8 mouse cellular contexts compared by ENCODE assay signal in the genomic region with DNA sequence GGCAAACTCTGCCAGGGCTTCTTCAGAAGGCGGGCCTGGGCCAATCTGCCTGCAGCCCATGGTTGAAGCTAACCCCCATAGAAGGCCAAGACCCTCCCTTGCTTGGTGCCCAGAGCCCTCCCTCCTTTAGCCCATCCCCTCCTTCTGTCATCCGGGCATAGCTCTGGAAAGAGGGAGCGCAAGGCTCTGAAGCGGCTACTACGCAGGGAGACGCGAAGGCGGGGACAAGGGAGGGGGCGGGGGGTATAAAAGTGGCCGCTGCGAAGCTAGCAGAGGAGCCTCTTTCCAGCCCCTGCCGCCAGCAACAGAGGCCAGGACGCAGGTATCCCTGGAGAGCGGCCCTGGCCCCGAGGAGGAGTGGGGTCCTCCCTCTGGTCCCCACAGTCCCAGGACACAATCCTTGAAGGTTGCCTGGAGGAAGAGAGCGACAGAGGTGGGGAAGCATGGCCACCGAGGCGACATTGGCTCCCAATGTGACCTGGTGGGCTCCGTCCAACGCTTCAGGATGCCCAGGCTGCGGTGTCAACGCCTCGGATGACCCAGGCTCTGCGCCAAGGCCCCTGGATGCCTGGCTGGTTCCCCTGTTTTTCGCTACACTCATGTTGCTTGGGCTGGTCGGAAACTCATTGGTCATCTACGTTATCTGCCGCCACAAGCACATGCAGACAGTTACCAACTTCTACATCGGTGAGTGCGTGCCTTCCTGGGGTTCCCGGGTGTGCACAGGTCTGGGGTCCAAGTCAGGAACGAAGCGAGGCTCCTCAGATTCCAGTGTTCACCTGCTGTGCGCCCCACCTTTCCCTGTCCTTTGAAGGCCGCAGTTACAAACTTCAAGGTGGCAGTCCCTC. TPM values are rescaled to one million over a fixed set of nuclear protein-coding genes. Genes with fewer than 3 reads are reported as not detected.
DNase-seq lines count a peak whose midpoint lies in the region; ATAC-seq and TF ChIP-seq lines count a peak whose summit lies in the region.

No protein-coding gene starts in this region.

- ATAC-seq in heart, embryonic 11.5 days (replicated peaks; ENCODE audit: insufficient number of reproducible peaks, low FRiP score, low TSS enrichment), result no peak
- ATAC-seq in intestine, embryonic 15.5 days, result no peak
- no peak for ATAC-seq in midbrain, embryonic 14.5 days (ENCODE audit: low FRiP score, low TSS enrichment)

- no peaks in the 10 kb centered on the region for H3K9me3 ChIP-seq in heart, embryonic 11.5 days (replicated peaks; ENCODE audit: control insufficient read depth, low read length)
- no peaks in the 10 kb centered on the region for H3K9me3 ChIP-seq in intestine, embryonic 15.5 days
- H3K9me3 ChIP-seq in midbrain, embryonic 14.5 days (ENCODE audit: control insufficient read depth, low read length), result no peaks in the 10 kb centered on the region

- no peak for TF ChIP-seq CTCF in cerebellum, adult 2 months (IDR thresholded peaks at IDR 0.05; ENCODE audit: borderline replicate concordance, insufficient read depth, low read depth, low read length)

- no peak overlapping the region for H3K27ac ChIP-seq in heart, embryonic 11.5 days (ENCODE audit: low read depth, low read length)
- H3K27ac ChIP-seq in cerebellum, adult 2 months (ENCODE audit: insufficient read depth, low read length), result no peak overlapping the region
- H3K27ac ChIP-seq in intestine, embryonic 15.5 days, result no peak overlapping the region
- H3K27ac ChIP-seq in midbrain, embryonic 14.5 days (replicated peaks; ENCODE audit: low read depth, low read length), result no peak overlapping the region

- WGBS in heart, embryonic 11.5 days (ENCODE audit: insufficient replicate concordance), result 5% methylated on average over 35 of the region's 35 CpGs
- 19% methylated on average over 35 of the region's 35 CpGs for WGBS in cerebellum, adult 2 months
- 12% methylated on average over 34 of the region's 35 CpGs for WGBS in intestine, embryonic 15.5 days
- WGBS in midbrain, embryonic 14.5 days, result 4% methylated on average over 35 of the region's 35 CpGs

- intact Hi-C loops in heart, postnatal 10 days (cut with DNase I), result loop anchor here (5.0 kb wide), 1 partner anchor 36 kb away; no protein-coding TSS in a partner anchor

- peaks cover 61% of the 10 kb centered on the region for H3K27me3 ChIP-seq in heart, embryonic 11.5 days (ENCODE audit: control insufficient read depth, insufficient read depth, low read length)
- H3K27me3 ChIP-seq in cerebellum, adult 2 months (ENCODE audit: control insufficient read depth, insufficient read depth, low read length), result no peaks in the 10 kb centered on the region
- peaks cover 60% of the 10 kb centered on the region for H3K27me3 ChIP-seq in intestine, embryonic 15.5 days (replicated peaks)
- H3K27me3 ChIP-seq in midbrain, embryonic 14.5 days (ENCODE audit: control insufficient read depth, insufficient read depth, low read length), result peaks cover 60% of the 10 kb centered on the region

- peak overlapping the region; percentile 60 for H3K4me2 ChIP-seq in heart, embryonic 11.5 days
- H3K4me2 ChIP-seq in intestine, embryonic 15.5 days (replicated peaks), result peak overlapping the region; percentile 53
- 0 out of 2 replicates have a peak overlapping the region, but pooled peaks have one; percentile 4 for H3K4me2 ChIP-seq in midbrain, embryonic 14.5 days (ENCODE audit: low read length)

- H3K36me3 ChIP-seq in heart, embryonic 11.5 days (ENCODE audit: control insufficient read depth, insufficient read depth, low read length), result no peaks in the 10 kb centered on the region
- no peaks in the 10 kb centered on the region for H3K36me3 ChIP-seq in intestine, embryonic 15.5 days
- no peaks in the 10 kb centered on the region for H3K36me3 ChIP-seq in midbrain, embryonic 14.5 days (ENCODE audit: control insufficient read depth, insufficient read depth, low read length)

- TF ChIP-seq POLR2A in cerebellum, adult 2 months (IDR thresholded peaks at IDR 0.05; ENCODE audit: borderline replicate concordance, insufficient read depth, low read length), result 0 out of 2 replicates have a peak, but pooled peaks have one; percentile 13

- H3K4me3 ChIP-seq in heart, embryonic 11.5 days (ENCODE audit: low read depth, low read length), result peak overlapping the region; percentile 13
- peak overlapping the region; percentile 37 for H3K4me3 ChIP-seq in cerebellum, adult 2 months (replicated peaks; ENCODE audit: insufficient read depth, low read depth, low read length)
- peak overlapping the region; percentile 6 for H3K4me3 ChIP-seq in intestine, embryonic 15.5 days (replicated peaks)
- H3K4me3 ChIP-seq in midbrain, embryonic 14.5 days (replicated peaks; ENCODE audit: low read depth, low read length), result no peak overlapping the region

- peak overlapping the region; percentile 31; the same call in 1 of the 2 replicates for H3K9ac ChIP-seq in heart, embryonic 11.5 days (ENCODE audit: low read depth, low read length)
- peak overlapping the region; percentile 20; the same call in 1 of the 2 replicates for H3K9ac ChIP-seq in intestine, embryonic 15.5 days
- no peak overlapping the region for H3K9ac ChIP-seq in midbrain, embryonic 14.5 days (replicated peaks; ENCODE audit: low read length)

- peaks cover 51% of the 10 kb centered on the region for H3K4me1 ChIP-seq in heart, embryonic 11.5 days (ENCODE audit: control insufficient read depth, insufficient read depth, low read length)
- peaks cover 21% of the 10 kb centered on the region for H3K4me1 ChIP-seq in cerebellum, adult 2 months (ENCODE audit: control insufficient read depth, insufficient read depth, low read length)
- H3K4me1 ChIP-seq in intestine, embryonic 15.5 days (replicated peaks), result peaks cover 54% of the 10 kb centered on the region
- H3K4me1 ChIP-seq in midbrain, embryonic 14.5 days (ENCODE audit: control insufficient read depth, insufficient read depth, low read length), result peaks cover 29% of the 10 kb centered on the region

- DNase-seq in heart, postnatal 10 days, result no peak
- DNase-seq in cerebellum, adult 2 months, result peak; percentile 38 to 50
- no peak for DNase-seq in midbrain, embryonic 14.5 days
- no peak for DNase-seq in thymus, postnatal 0 days (ENCODE audit: low spot score)
- DNase-seq in testis, postnatal 10 days (ENCODE audit: low spot score), result no peak
- DNase-seq in gastrocnemius, postnatal 4 days (ENCODE audit: low spot score in 2 of 2), result no peak

RNA-seq across cellular contexts. Expression of a gene that starts 1.7 kb away (rescaled TPM):
- polyA plus RNA-seq in heart, embryonic 11.5 days (2014; fragmentation: Nextera tagmentation; extraction: Ambion mirVana), result 0.15 and 0.31 TPM in 2 replicates
- total RNA-seq in heart, postnatal 10 days (2021), result under 1 TPM; 0.17 to 0.22 TPM
- 12.1 and 12.8 TPM in 2 replicates for polyA plus RNA-seq in cerebellum, adult 2 months (2012; rRNA removed)
- 0.52 and 1.1 TPM in 2 replicates for polyA plus RNA-seq in intestine, embryonic 15.5 days (2015; fragmentation: Nextera tagmentation; extraction: Ambion mirVana)
- 2.4 and 2.9 TPM in 2 replicates for polyA plus RNA-seq in midbrain, embryonic 14.5 days (2014; fragmentation: Nextera tagmentation; extraction: Ambion mirVana)
- 0.48 and 1.2 TPM in 2 replicates for polyA plus RNA-seq in thymus, postnatal 0 days (2015; fragmentation: Nextera tagmentation; extraction: Ambion mirVana)
- under 1 TPM; 0.41 to 0.56 TPM for total RNA-seq in gastrocnemius, postnatal 4 days (2021)

RNA-seq across cellular contexts. Expression of a gene that starts 2.6 kb away (rescaled TPM):
- polyA plus RNA-seq in heart, embryonic 11.5 days (2014; fragmentation: Nextera tagmentation; extraction: Ambion mirVana), result 87.6 and 89.2 TPM in 2 replicates
- total RNA-seq in heart, postnatal 10 days (2021), result 10 to 100 TPM; 93.4 to 94.9 TPM
- polyA plus RNA-seq in cerebellum, adult 2 months (2012; rRNA removed), result 156 and 162 TPM in 2 replicates
- polyA plus RNA-seq in intestine, embryonic 15.5 days (2015; fragmentation: Nextera tagmentation; extraction: Ambion mirVana), result 108 and 116 TPM in 2 replicates
- polyA plus RNA-seq in midbrain, embryonic 14.5 days (2014; fragmentation: Nextera tagmentation; extraction: Ambion mirVana), result 220 and 229 TPM in 2 replicates
- polyA plus RNA-seq in thymus, postnatal 0 days (2015; fragmentation: Nextera tagmentation; extraction: Ambion mirVana), result 129 and 131 TPM in 2 replicates
- total RNA-seq in gastrocnemius, postnatal 4 days (2021), result 100 to 1,000 TPM in 1 of 2 experiments, 10 to 100 TPM in 1; 97.9 to 102 TPM

RNA-seq across cellular contexts. Expression of a gene that starts 7.8 kb away (rescaled TPM):
- polyA plus RNA-seq in heart, embryonic 11.5 days (2014; fragmentation: Nextera tagmentation; extraction: Ambion mirVana), result 8.1 TPM in 1 of 2 replicates, not detected in the other
- total RNA-seq in heart, postnatal 10 days (2021), result not detected
- polyA plus RNA-seq in cerebellum, adult 2 months (2012; rRNA removed), result not detected in 2 replicates
- 17.7 TPM in 1 of 2 replicates, not detected in the other for polyA plus RNA-seq in intestine, embryonic 15.5 days (2015; fragmentation: Nextera tagmentation; extraction: Ambion mirVana)
- 3.5 and 8.6 TPM in 2 replicates for polyA plus RNA-seq in midbrain, embryonic 14.5 days (2014; fragmentation: Nextera tagmentation; extraction: Ambion mirVana)
- 5.3 and 15.5 TPM in 2 replicates for polyA plus RNA-seq in thymus, postnatal 0 days (2015; fragmentation: Nextera tagmentation; extraction: Ambion mirVana)
- not detected for total RNA-seq in gastrocnemius, postnatal 4 days (2021)

RNA-seq across cellular contexts. Expression of a gene that starts 8.4 kb away (rescaled TPM):
- 4.3 and 12.7 TPM in 2 replicates for polyA plus RNA-seq in heart, embryonic 11.5 days (2014; fragmentation: Nextera tagmentation; extraction: Ambion mirVana)
- 1 to 10 TPM; 3.1 to 3.2 TPM for total RNA-seq in heart, postnatal 10 days (2021)
- 4.7 TPM in 2 replicates for polyA plus RNA-seq in cerebellum, adult 2 months (2012; rRNA removed)
- polyA plus RNA-seq in intestine, embryonic 15.5 days (2015; fragmentation: Nextera tagmentation; extraction: Ambion mirVana), result 18.7 and 19.0 TPM in 2 replicates
- 2.4 and 4.0 TPM in 2 replicates for polyA plus RNA-seq in midbrain, embryonic 14.5 days (2014; fragmentation: Nextera tagmentation; extraction: Ambion mirVana)
- polyA plus RNA-seq in thymus, postnatal 0 days (2015; fragmentation: Nextera tagmentation; extraction: Ambion mirVana), result 3.7 TPM in 2 replicates
- total RNA-seq in gastrocnemius, postnatal 4 days (2021), result 1 to 10 TPM; 4.5 to 4.9 TPM

RNA-seq across cellular contexts. Expression of a gene that starts 9.7 kb away (rescaled TPM):
- polyA plus RNA-seq in heart, embryonic 11.5 days (2014; fragmentation: Nextera tagmentation; extraction: Ambion mirVana), result 30.9 and 32.0 TPM in 2 replicates
- total RNA-seq in heart, postnatal 10 days (2021), result 10 to 100 TPM; 59.5 to 60.0 TPM
- polyA plus RNA-seq in cerebellum, adult 2 months (2012; rRNA removed), result 46.5 and 47.4 TPM in 2 replicates
- polyA plus RNA-seq in intestine, embryonic 15.5 days (2015; fragmentation: Nextera tagmentation; extraction: Ambion mirVana), result 37.3 and 39.8 TPM in 2 replicates
- polyA plus RNA-seq in midbrain, embryonic 14.5 days (2014; fragmentation: Nextera tagmentation; extraction: Ambion mirVana), result 57.2 and 58.8 TPM in 2 replicates
- polyA plus RNA-seq in thymus, postnatal 0 days (2015; fragmentation: Nextera tagmentation; extraction: Ambion mirVana), result 32.6 and 39.1 TPM in 2 replicates
- 10 to 100 TPM; 39.4 to 41.1 TPM for total RNA-seq in gastrocnemius, postnatal 4 days (2021)

Comparison
In these comparisons a context has a peak if more than half of its experiments do, and no peak if none do; other contexts are left out.
1. H3K4me2 ChIP-seq: peak in every context shown above with its lines; median percentile 60 in heart, embryonic 11.5 days; 53 in intestine, embryonic 15.5 days; 4 in midbrain, embryonic 14.5 days.
2. DNase-seq: peak in cerebellum, adult 2 months (2 of 2); none in heart, postnatal 10 days (0 of 2), midbrain, embryonic 14.5 days (single experiment), thymus, postnatal 0 days (single experiment), testis, postnatal 10 days (single experiment) and gastrocnemius, postnatal 4 days (0 of 2).